Mouse (Mus musculus) frontal cortex, postnatal 10 days (tissue): ENCODE data around the gene Spef1.

Source experiments
- DNase-seq, 2 experiments: peaks; one replicate each; pipeline ENCODE4 v3.0.0; 2022; ENCODE audit warnings: low spot score in 2 of 2, mixed read lengths in 1 of 2

Spef1 gene

DNA sequence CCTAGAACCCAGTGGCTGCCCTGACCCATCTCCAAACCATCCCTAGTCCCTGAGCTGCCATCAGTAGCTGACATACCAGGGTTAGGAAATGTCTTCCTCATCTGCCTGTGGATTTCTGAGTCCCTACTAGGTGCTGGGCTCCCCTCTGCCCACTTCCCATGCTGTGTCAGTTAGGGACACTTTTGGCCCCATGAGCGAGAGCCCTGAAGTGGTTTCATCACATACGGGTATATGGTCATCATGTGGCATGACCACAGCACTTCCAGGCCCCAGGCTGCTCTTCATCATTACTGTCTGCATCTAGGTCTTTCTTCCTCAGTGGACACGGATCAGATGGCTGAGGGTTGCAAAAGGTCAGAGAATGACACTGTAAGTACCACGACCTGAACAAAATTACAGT lies 19.7 kb upstream of the Spef1 start, which contains the start of gene Ap5s1:
Gene Ap5s1 (plus strand): TSS at position 301 of the 400 bp plus-strand sequence.
- DNase-seq = no peak

DNA sequence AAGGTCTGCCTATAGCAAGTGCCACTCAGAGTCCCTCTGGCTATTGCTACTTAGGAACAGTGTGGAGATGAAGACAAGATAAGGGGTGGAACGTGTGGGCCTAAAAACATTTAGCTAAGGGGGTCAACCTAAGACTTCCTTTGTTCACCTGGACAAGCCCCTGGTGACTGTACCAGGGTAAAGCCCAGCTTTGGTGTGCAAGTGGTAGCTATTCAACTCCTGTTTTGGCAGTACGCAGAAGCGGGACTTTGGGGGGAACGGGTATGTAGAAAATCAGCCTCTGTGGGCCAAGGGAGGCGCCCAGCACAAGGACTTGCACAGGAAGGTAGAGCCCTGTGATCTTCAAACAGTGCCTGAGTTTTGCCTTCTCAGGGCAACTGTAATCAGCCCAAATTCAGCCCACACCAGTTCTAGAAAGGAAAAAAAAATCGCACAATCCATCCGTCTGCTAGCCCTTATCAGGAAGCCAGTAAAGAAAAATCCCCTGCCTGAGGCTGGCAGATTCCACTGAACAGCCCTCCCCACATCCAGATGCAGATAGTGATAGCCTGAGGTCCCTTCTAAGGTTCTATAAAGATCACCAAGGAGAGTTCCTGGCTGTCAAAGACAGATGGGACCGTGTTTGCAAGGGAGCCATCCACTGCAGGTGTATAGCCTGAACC lies 18.6 kb upstream of the Spef1 start:
- no peak for DNase-seq

DNA sequence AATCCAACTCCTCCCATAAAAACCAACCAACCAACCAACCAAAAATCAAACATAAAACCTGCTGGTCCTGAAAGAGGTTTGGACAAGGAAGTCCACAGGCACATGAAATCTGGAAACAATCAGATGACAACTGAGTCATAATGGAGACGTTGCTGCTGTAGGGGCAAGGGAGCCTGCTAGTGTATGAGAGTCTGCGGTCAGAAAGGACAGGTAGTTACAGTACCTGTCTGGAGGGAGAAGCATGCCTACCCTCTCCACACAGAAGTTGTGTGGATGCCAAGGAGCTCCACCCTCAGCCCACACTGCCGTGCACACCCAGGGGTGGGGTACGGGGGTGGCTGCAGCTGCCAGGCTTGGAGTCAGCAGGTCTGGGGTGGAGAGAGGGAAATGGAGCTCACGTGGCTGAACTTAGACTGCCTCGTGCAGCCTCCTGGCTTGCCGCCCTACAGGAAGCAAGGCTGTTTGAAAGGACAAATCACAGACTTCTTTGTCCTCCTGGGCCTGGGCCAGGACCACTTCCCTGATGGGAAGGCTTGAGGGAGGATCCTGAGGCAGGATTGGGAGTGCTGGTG lies 17.4 kb upstream of the Spef1 start:
- peak; percentile 75 to 85 for DNase-seq

DNA sequence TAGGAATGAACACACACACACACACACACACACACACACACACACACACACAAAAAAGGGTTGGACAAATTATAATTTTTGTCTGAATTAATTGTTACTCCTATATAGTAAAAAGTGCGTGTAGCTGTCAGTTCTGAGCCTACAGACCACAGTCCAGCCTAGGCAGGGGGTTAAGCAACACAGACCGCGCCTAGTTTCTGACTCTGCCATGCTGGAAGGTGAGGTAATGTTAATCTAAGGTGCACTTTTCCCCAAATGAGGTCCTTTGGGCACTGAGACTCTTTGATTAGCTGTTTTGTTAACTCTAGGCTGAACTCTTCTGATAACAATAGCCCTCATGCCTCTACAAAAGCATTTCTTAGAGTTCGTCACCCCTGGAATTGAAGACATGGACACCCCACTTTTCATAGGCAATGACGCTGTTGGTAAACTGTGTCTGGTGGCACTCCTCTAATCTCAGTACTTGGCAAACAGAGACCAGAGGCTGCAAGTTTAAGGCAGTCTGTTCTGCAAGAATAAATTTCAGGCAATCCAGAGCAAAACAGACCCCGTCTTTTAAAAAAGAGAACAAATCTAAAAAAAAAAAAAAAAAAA lies 16.8 kb upstream of the Spef1 start:
- DNase-seq = no peak

DNA sequence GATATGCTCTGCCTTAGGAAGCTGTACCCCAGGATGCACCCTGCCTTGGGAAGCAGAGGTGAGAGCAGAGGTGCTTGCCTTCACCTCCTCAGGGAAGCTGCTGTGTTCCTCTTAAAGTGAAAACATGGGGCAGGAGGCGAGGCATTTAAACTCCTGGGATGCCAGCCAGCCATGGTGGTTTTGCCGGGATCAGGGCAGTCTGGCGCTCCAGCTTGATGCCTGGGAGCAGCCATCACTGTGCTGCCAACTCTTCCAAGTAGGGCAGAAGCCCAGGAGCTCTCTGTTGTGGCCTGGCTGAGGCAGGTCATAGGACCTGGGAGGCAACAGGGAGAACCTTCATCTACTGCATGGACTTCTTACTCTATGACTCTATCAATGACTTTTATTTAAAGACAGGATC lies 14.2 kb upstream of the Spef1 start:
- DNase-seq = no peak

DNA sequence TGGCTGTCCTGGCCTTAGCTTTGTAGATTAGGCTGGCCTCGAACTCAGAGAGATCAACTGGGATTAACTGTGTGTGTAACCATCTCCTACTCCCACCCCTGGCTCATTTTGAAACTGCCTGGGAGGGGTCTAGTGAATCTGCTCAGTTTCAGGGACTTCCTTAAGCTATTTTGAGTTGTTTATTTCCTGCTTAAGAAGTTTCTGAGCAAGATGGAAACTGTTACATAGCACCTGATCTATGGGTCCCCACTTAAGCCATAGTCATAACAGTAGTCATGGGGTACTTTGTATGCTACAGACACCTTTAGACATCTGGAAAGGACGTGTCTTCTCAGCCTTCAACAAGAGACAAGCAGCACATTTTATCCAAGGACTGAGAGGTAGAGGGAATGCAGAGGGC lies 13.6 kb upstream of the Spef1 start:
- no peak for DNase-seq

DNA sequence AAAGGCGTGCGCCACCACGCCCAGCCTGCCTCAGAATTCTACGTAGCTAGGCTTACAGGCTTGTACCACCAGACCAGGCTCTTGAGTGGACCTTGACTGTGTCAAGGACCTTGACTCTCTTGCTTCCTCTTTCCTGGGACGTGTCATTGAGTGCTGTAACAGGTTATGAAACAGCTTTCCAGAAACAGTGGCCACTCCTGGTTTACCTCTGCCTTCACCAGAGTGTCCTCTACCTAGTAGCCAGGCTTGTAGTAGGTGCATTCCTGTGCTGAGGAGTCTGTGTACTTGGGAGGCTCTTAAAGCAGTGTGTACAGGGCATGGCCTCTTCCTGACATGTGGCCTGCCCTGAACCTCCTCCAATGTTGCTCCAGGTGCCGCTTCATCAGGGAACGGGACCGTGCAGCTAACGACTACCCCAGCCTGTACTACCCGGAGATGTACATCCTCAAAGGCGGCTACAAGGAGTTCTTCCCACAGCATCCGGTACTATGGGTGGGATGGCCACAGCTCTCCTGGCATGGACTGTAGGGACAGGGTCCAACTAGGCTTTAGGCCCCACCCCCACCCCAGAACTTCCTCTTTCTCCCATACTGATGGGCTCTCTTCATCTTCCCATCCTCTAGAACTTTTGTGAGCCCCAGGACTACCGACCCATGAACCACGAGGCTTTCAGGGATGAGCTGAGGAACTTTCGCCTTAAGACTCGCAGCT lies 9.7 kb upstream of the Spef1 start:
- DNase-seq = no peak

DNA sequence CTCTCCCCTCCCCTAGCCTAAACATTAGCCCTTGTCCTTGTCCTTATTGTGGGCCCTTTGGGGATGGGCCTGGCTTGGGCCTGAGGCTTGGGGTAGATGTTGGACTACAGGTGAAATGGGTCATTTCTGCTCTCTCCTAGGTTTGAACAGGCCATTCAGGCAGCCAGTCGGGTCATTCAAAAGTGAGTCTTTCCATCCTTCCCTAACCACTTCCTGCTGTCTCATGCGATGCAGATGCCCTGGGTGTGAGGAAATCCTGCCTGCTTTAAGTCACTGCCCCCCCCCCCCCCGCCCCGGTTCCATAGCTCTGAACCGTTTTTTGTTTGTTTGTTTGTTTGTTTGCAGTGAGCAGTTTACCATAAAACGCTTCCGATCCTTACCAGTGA lies 3.9 kb upstream of the Spef1 start:
- DNase-seq = no peak

DNA sequence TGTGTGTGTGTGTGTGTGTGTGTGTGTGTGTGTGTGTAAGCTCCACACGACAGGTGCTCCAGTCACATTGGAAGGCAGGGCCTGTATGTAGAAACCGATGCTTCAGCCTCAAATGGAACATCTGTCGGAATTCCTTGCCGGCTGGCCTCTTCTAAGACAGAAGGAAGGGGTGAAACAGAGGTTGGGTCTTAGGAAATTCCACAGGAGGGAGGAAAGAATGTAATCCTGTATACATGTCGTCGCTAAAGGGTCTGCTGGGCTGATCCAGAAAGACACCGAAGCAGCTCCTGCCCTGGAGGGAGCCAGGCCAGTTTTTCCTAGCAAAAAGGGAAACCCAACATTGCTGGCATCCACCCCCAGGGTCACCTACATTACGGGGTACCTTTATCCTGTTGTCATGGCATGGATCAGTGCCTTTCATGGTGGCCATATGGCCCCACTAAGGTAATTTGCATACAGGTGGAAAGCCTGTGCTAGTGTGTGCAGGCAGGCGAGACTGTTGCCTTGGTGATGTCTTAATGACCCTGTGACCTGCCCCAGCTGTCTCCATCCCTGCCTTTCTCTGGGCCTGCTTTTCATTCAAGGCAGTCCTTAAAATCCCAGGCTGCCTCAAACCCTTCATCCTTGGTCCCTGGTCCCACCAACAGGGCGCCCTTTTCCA lies 3.4 kb upstream of the Spef1 start:
- no peak for DNase-seq

DNA sequence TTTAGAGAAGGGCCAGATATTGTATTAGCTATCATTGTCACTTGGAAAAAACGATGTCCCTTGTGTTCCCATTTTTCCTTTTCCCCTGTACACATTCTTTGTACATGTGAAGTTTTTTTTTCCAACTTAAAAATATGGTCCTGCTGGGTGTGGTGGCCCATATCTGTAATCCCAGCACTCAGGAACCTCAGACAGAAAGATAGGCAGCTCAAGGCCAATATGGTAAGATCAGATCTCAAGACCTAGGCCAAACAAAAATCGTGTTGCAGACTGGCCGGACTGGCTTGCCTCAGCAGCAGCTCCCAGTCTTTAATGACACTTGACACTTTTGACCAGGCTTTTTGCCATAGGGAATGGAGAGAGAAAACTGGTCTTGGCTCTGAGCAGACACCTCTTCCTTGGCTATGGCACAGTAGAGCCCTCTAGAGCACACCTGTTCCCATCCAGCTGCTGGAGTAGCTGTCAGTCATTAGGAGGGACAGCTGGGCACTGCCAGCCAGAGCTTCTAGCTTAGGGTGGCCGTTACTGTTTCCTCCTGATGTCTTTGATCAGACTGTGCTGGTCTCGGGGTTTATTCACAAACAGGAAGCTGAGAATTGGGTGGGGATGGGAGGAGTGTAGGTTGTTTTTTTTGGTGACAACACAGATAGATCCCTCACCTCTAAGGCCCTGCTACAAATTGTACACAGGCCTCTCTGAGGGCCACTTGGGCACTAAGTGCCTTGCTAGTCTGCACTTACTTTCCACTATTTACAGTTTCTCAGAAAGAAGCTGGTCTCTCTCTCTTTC lies 2.6 kb upstream of the Spef1 start:
- no peak for DNase-seq

DNA sequence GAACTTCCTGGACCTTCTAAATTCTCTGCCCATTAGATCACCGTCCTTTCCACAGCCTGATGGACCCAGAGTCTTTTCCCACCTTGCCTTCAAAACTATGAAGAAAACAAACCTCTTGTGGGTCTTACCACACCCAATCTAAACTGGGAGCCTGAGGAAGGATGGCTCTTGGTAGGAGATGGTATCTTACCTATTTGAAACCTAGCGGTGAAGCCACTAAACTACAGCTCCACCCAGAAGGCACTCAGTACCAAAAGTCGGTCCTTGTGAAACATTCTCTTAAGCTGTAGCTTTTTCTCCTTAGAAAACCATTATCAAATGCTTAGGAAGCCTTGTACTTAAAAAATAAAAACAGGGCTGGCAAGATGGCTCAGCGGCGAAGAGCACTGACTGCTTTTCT lies 1.2 kb upstream of the Spef1 start:
- DNase-seq = no peak

DNA sequence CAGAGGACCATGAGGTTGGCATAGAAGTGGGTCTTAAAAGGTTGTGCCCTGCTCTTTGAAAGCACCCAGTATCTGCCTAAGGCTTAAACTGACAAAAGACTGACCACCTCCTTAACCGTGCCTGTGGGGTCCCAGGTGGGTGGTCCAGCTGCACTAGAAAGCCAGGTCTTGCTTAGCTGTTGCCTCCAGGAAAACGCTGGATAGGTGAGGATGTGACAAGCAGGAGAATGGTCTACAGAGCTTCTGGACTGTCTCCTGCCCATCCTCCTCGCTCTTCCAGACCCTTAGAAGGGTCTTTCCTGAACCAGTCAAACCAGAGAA lies 480 bp upstream of the Spef1 start:
- DNase-seq = no peak

DNA sequence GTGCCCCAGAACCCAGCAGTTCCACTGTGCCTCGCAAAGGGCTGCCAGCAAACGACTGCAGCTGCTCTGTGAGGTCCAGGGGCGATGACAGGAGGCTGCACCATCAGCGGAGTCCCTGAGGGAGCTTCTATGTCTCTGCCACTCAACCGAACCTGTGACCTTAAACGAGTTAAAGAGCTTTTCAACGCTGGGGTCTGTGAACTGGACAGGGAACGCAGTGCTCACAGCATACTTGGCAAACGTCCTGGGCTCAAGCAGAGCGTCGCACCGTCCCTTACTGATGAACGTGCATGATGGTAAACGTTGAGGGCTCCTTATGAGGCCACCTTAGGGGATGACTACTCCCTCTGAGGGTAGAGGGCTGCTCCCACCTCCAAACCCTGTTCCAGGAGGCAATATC lies 739 bp downstream of the Spef1 start:
- no peak for DNase-seq

DNA sequence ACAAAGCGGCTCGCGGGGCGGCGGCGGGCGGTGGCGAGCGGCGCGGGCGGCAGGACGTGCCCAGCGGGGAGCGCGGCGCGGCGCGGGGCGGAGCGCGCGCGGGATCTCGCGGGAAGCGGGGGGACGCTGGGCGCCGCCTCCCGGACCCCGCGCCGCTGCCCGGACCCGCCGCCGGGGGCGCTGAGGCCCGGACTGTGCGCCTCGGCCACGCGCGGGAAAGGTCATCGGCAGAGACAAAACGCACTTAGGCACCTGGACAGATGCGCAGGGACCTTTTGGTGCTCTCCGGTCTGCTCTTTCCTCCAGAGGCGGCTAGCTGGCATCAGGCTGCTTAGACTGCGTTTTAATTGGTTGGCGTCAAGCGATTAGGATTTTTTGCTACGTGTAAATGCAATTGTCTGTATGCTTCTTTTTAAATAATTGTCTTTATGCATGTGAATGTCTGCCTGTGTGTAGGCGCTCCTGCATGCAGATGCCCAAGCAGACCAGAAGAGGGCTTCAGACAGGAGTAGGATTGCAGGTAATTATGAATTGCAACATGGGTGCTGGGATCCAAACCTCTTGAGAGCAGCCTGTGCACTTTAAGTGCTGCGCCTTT lies 7.0 kb downstream of the Spef1 start, which contains the start of gene Cenpb:
Gene Cenpb (minus strand): TSS at position 78 of the 598 bp plus-strand sequence.
- peak; percentile 73 to 85 for DNase-seq

DNA sequence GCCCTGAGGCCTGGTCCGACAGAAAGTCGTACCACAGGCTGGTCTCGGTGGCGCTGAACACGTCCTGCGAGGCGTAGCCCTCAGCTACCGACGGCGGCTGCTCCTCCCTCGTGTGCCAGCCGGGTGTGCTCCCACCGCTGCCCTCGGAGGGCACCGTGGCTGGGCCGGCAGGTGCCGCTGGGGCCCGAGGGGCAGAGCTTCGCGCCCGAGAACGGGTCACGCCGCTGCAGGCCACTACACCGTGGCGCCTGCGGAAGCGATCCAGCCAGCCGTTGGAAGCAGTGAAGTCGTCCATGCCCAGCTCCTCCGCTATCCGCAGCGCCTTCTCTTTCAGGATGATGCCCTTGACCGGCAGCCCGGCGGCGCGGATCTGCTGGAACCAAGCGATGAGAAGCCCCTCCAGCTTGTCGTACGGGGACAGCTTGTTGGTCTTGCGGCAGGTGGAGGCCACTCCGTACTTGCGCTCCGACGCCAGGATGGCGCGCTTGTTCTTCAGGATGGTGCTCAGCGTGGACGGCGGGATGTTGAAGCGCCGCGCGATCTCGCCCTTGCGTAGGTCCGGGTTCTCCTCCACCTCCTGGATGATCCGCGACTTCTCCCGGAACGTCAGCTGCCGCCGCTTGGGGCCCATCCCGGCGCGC lies 7.7 kb downstream of the Spef1 start:
- peak; percentile 61 to 66 for DNase-seq

DNA sequence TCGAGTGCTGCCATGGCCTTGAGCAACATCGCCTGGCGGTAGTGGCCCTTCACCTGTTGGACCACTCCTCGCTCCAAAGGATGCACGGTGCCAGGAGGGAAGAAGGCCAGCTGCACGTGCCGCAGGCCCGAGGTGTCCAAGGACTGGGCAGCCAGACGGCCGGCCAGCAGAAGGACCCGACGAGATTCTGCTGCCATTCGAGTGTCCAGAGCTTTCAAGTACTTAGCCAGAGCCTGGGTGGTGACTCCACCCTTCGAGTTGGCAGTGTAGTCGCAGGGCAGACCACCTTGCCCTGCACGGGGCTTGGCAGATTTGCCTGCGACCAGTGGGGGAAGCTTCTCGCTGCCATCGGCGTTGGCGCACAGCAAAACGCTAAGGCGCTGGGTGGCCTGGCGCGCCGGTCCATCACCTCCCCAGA lies 8.2 kb downstream of the Spef1 start:
- peak in 1 of 2 experiments; percentile 27 for DNase-seq

DNA sequence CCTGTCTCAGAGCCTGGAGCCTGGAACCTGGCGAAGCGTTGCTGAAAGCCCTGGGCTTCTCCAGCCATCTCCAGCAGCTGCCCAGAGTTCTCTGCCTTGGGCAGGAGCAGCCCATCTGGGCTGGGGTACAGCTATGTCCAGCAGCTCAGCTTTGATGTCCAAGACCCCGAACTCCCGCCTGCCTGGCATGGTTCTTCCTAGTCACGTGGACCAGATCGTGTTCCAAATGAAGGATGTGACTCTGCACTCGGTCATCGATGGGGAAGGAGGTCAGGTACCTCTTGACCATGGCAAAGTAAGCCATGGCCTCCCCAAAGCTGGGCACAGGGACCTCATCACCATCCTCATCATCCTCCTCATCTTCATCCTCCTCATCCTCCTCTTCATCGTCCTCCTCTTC lies 9.2 kb downstream of the Spef1 start:
- no peak for DNase-seq

DNA sequence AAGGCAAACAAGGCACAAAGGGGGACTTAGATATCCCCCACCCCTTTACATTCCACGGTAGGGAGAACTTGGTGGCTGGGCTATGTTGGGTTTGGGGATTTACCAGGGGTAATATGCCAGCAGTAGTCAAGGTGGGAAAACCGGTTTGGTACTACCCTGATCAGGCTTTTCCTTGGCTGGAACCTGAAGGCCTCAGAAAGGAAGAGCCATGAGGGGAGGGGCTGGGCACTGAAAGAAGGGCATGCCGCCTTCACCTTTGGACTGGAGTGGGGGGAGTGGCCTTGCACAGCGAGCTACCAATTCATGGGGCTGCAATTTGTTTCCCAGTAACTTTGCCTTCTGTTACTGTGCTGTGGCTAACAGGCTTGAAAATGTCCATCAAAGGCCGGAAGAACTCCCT lies 10.6 kb downstream of the Spef1 start:
- DNase-seq = no peak

DNA sequence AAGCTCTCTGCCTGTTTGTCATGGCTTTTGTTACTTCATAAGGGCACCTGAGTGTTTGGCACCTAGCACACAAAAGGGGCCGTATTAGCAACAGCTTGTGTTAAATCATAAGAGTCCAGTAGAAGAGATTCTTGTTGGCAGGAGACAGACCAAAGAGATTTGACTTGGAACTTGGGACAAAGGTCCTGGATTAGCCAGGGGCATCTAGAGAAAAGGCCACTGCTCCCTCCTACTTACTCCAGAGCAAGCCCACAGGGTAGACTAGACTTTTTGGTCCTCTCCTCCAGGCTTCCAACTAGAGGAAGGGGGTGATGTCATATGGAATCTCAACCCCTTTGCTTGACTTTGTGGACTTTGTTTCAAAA lies 11.2 kb downstream of the Spef1 start:
- no peak for DNase-seq

DNA sequence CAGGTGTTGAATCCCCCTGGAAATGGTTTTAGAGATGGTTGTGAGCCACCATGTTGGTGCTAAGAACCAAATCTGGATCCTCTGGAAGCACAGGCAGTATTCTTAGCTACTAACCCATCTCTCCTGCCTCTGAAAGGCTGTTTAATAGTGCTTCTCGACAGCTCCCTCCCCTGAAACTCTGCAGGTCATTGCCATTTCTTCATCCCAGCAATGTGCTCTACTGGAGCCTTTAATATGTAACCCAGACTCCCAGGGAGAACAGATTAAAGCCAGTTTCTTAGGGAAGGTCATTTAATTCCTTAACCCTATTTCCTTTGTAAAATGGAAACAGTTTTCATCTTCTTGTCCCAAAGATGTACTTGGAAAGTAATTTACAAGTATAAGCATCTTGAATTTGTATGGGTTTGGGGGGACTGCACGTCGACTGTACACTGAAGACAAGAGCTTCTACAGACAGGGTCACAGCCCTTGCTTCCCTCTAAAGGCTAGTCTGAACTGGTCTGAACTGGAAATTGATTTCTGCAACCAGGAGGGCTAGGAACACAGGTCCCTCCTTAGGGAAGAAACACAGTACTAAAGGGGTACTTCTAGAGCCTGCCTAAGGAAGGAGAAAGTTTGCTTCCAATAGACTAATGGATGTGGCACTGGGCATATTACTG lies 11.7 kb downstream of the Spef1 start:
- no peak for DNase-seq
